Mouse (Mus musculus): ENCODE results near the gene Ttc27. TPM values are rescaled to one million over a fixed set of nuclear protein-coding genes. Genes with fewer than 3 reads are reported as not detected.

The Ttc27 gene
- polyA plus RNA-seq, 1 experiment from 2014 or later, result 27.1 TPM

DNA sequence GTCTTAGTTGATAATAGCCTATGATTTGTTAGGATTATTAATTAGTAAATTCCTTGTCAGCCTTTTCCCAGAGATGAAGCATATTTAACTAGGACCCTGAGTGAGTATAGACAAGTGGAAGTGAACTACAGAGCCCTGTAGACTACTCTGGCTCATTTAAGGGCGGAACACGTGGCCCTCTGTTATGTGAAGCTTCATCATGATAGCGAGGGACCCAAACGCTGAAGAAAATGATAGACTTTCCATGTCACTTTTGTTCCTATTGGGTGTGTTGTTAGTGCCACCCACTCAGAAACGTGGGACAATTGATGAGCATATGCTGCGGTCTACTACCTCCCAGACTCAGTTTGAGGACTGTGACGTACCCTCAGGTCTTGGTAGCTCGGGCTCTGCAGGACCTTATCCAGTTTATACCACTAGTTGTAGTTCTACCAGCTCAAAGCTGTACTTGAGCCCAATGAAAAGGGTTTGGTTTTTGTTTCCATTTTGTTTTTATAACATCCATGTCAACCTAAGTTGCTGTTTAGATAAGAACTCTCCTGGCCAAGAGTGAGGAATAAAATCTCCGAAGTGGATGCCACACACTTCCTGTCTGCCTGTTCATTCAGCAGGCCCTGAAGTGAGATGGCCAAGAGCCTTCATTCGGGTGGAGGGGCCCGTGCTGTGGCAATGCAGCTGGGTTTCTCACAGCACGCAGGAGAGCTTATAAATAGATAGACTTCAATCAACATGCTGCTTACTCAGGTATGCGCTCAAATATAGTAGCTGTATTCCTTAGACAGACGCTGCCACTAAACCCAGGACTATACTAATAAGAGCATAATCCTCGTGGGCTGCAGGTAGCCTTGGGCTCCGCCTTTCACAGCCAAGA lies 148.4 kb downstream of the Ttc27 start:
- 81% methylated on average over 16 of the region's 16 CpGs for WGBS
- Histone ChIP-seq H3K4me1 (replicated peaks) (peaks cover 80% of the 10 kb centered on the region), H3K27ac (peak overlapping the region; percentile 79), H3K4me3 (replicated peaks) (no peak overlapping the region), H3K9ac (replicated peaks) (no peak overlapping the region), H3K27me3 (no peaks in the 10 kb centered on the region), H3K4me2 (no peak overlapping the region), H3K36me3 (no peaks in the 10 kb centered on the region), H3K9me3 (no peaks in the 10 kb centered on the region)
- no peak for ATAC-seq (ENCODE audit: insufficient number of reproducible peaks, insufficient read depth, low FRiP score, low TSS enrichment, low read depth)

DNA sequence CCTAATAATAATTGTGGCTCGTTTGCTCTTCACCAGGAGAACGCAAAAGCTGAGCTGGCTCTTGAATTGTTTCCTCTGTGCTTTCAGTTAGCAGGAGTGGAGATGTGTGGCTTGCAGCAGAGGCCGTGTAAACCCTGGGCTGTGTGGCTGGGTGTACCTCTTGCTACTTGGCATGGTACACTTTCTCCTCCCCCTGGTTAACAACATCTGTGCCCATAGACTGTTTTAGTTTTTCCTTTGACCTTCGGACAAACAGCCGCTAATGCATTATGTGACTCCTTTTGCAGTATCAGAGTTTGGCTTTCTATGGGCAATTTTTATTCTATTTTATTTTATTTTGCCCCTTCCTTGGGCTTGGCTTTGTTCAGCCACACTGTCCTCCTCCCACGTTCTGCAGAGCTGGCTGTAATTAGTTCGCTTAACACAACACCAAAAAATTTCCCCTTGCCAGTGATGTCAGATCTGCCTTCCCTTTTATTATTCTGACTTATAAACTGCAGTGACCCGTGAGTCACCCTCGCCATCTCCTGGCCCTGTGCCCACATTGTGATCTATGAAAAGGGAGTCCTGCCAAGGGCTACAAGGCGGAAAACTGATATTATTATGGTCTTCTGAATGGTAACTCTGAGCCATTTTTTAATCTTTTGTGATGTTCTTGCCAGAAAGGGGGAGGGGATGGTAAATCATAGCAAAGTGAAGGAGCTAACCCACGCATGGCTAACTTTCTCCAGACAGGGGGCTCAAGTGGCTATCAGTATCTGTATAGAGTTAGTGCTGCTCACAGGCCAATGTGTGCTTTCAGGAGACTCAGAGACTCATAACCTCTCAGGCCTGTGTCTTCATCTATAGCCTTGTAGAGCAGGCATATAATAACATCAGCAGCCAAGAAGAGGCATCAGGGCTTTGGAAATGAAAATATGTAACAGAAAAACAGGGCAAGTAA lies 149.3 kb downstream of the Ttc27 start:
- no peaks in the 10 kb centered on the region for H3K27me3 ChIP-seq
- no peak overlapping the region for H3K4me3 ChIP-seq (replicated peaks)
- no peak overlapping the region for H3K4me2 ChIP-seq
- H3K4me1 ChIP-seq (replicated peaks), result peaks cover 81% of the 10 kb centered on the region
- ATAC-seq (ENCODE audit: insufficient number of reproducible peaks, insufficient read depth, low FRiP score, low TSS enrichment, low read depth), result no peak
- 49% methylated on average over 11 of the region's 11 CpGs for WGBS
- H3K36me3 ChIP-seq, result no peaks in the 10 kb centered on the region
- peak overlapping the region; percentile 79 for H3K27ac ChIP-seq
- no peaks in the 10 kb centered on the region for H3K9me3 ChIP-seq
- no peak overlapping the region for H3K9ac ChIP-seq (replicated peaks)

DNA sequence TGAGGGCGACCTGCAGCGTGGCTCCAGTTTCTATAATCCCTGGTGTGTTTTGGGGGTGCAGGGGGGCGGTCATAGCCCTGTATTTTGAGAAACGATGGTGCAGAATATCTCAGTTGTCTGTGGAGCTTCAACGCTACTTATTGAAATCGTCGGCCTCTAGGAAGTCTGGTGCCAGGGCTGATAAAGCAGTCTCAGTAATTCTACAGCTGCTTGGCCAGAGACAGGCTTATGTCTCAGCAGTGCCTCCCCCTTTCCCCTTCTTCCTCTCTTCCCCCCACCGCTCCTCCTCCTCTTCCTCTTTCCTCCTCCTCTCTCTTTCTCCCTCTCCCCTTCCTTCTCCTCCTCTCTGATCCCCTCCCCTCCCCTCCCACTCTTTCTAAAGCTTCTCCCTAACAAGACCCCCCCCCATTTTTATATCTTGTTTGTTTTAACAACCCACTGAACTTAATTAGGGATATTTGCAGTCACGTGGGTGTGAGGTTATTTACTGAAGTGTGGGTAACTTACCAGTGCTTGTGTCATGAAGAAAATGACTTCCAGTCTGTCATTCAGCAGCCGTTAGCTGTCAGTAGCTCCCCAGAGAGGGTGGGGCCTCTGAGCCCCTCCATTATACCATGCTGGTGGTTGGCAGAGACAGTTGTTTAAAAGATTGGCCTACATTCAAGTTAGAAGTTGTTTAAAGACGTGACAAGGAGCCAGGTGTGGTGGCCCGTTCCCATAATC lies 150.8 kb downstream of the Ttc27 start:
- WGBS, result 61% methylated on average over 12 of the region's 12 CpGs
- Histone ChIP-seq H3K9ac (replicated peaks) (no peak overlapping the region), H3K4me3 (replicated peaks) (no peak overlapping the region), H3K4me2 (no peak overlapping the region), H3K4me1 (replicated peaks) (peaks cover 66% of the 10 kb centered on the region), H3K27me3 (no peaks in the 10 kb centered on the region), H3K27ac (peak overlapping the region; percentile 79; the same call in 1 of the 2 replicates), H3K36me3 (no peaks in the 10 kb centered on the region), H3K9me3 (no peaks in the 10 kb centered on the region)
- no peak for ATAC-seq (ENCODE audit: insufficient number of reproducible peaks, insufficient read depth, low FRiP score, low TSS enrichment, low read depth)

DNA sequence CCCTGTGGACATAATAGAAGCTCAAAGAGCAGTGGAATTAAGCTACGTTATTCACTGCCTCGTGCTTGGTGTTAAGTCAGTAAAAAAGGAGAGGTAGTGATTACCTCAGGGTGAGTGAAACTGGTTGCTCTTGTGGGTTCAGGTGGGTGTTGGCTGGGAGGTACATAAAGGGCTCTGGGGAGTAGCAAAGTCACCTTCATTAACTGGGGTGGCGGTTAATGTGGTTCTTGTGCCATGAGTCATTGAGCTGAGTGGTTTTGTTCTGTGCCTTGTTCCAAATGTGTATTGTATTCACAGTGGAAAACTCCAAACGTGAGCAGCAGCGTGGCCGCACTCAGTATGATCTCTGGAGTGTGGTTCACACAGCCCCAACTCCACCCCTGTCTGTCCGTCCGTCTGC lies 152.0 kb downstream of the Ttc27 start:
- no peak overlapping the region for H3K4me3 ChIP-seq (replicated peaks)
- H3K4me1 ChIP-seq (replicated peaks), result peaks cover 59% of the 10 kb centered on the region
- H3K9me3 ChIP-seq, result no peaks in the 10 kb centered on the region
- no peaks in the 10 kb centered on the region for H3K36me3 ChIP-seq
- WGBS, result 61% methylated on average over 8 of the region's 8 CpGs
- no peak overlapping the region for H3K9ac ChIP-seq (replicated peaks)
- H3K27me3 ChIP-seq, result no peaks in the 10 kb centered on the region
- 0 out of 2 replicates have a peak, but pooled peaks have one; percentile 32 for ATAC-seq (ENCODE audit: insufficient number of reproducible peaks, insufficient read depth, low FRiP score, low TSS enrichment, low read depth)
- H3K4me2 ChIP-seq, result no peak overlapping the region
- H3K27ac ChIP-seq, result peak overlapping the region; percentile 76

DNA sequence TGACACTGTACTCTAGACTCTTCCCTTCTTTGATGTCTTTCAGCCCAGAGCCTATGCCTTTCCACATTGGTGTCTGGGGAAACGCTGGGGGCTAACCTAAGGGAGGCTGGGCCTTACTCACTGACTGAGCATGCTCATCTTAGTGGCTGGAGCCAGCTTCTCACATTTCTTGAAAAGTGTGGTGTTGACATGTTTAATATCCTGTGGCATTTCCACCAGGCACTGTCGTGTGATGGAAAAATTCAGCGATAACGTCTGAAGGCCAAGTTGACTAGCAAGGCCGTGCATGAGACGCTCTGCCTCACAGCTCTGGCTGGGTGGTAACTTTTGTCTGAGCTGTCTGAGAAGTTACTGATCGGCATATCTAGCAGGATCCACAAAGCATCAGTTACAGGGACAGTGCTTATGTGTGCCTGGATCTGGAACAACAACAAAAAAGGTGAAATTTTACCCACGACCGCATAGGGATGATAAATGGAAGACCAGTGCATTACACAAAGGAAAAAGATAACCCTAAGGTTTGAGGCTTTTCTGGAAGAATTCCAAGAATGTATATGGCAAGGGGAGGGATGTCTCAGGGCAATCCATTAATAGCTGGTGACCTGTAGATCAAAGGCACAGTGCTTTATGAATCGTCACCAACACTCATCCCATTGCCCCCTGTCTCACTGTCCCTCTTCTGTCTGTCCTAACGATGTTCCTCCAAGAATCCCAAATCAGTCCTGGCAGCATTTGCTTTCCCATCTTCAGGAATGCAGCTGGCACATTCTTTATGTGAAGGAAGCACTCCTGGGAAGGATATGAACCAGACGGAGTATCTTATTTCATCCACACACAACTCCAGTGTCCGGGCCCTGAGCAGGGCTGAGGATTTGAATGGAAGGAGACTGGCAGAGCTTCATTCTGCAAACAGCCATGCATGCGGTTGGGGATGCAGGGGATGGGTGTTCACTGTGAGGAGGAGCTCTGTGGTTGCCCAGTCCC lies 152.9 kb downstream of the Ttc27 start:
- ATAC-seq (ENCODE audit: insufficient number of reproducible peaks, insufficient read depth, low FRiP score, low TSS enrichment, low read depth), result no peak
- Histone ChIP-seq H3K4me2 (no peak overlapping the region), H3K9me3 (no peaks in the 10 kb centered on the region), H3K9ac (replicated peaks) (no peak overlapping the region), H3K4me1 (replicated peaks) (peaks cover 65% of the 10 kb centered on the region), H3K36me3 (no peaks in the 10 kb centered on the region), H3K27me3 (no peaks in the 10 kb centered on the region), H3K27ac (peak overlapping the region; percentile 76), H3K4me3 (replicated peaks) (no peak overlapping the region)
- WGBS, result 48% methylated on average over 14 of the region's 14 CpGs

DNA sequence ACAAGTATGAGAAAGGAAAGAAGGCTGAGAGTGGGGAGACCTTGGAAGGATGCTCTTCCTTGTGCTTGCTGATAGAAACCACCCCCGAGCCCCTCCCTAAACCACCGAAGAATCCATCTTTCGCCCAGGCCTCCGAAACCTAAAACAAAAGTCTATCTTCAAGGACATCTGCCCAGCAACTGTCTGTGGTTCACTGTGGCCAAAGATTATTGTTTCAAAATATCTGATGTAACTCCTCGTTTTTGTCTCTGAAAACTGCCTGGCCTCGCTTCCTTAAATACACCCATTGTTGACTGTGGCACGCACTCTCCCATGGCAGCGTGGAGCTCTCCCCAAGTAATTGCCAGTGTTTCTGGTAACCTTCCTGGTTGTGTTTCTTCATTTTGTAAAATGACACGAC lies 155.0 kb downstream of the Ttc27 start:
- Histone ChIP-seq H3K4me1 (replicated peaks) (peaks cover 46% of the 10 kb centered on the region), H3K27me3 (no peaks in the 10 kb centered on the region), H3K27ac (no peak overlapping the region), H3K9me3 (no peaks in the 10 kb centered on the region), H3K4me2 (no peak overlapping the region), H3K36me3 (no peaks in the 10 kb centered on the region), H3K4me3 (replicated peaks) (no peak overlapping the region), H3K9ac (replicated peaks) (no peak overlapping the region)
- 90% methylated on average over 9 of the region's 9 CpGs for WGBS
- no peak for ATAC-seq (ENCODE audit: insufficient number of reproducible peaks, insufficient read depth, low FRiP score, low TSS enrichment, low read depth)

DNA sequence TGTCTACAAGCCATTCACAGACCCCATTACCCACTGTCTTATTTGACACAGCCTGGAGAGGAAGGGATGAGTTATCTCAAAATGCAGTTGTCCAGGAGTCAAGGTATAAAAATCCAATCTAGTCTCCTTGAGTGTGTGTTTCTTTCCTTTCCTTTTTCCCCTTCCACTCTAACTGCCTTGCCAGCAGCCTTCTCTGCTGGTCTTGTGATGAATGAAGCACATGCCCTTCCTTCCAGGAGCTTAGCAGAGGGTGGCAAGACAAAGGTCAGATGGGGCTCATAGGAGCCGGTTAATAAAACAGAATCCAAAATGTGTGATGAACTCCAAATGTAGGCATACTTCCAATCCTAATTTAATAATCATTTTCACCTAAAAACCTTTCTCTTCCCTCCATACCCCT lies 156.2 kb downstream of the Ttc27 start:
- Histone ChIP-seq H3K4me2 (no peak overlapping the region), H3K27ac (no peak overlapping the region), H3K4me3 (replicated peaks) (no peak overlapping the region), H3K9ac (replicated peaks) (no peak overlapping the region), H3K9me3 (no peaks in the 10 kb centered on the region), H3K36me3 (no peaks in the 10 kb centered on the region), H3K4me1 (replicated peaks) (peaks cover 34% of the 10 kb centered on the region), H3K27me3 (no peaks in the 10 kb centered on the region)
- WGBS, result 81% methylated on average over 1 of the region's 1 CpGs
- ATAC-seq (ENCODE audit: insufficient number of reproducible peaks, insufficient read depth, low FRiP score, low TSS enrichment, low read depth), result no peak

DNA sequence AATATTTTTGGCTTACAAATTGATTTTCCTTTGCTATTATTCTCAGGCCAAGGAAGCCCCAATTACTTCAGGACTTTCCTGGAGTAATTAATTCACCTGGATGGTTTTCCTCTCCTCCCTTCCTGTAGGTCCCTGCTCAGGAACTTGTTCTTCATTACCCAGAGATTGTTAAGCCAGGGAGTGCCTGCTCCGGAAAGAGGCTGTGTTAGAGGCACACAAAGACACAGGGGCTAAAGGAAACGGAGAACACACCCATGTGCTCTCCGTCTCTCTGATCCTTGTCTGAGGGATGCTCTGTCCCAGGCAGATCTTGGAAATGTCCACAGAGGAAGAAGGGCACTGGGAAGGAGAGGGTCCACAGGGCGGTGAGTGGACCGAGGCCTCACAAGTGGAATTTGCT lies 158.2 kb downstream of the Ttc27 start:
- no peak overlapping the region for H3K9ac ChIP-seq (replicated peaks)
- no peak overlapping the region for H3K4me3 ChIP-seq (replicated peaks)
- no peaks in the 10 kb centered on the region for H3K27me3 ChIP-seq
- no peak overlapping the region for H3K4me2 ChIP-seq
- H3K27ac ChIP-seq, result no peak overlapping the region
- H3K36me3 ChIP-seq, result no peaks in the 10 kb centered on the region
- no peak for ATAC-seq (ENCODE audit: insufficient number of reproducible peaks, insufficient read depth, low FRiP score, low TSS enrichment, low read depth)
- H3K4me1 ChIP-seq (replicated peaks), result peaks cover 30% of the 10 kb centered on the region
- 87% methylated on average over 5 of the region's 5 CpGs for WGBS
- H3K9me3 ChIP-seq, result no peaks in the 10 kb centered on the region

DNA sequence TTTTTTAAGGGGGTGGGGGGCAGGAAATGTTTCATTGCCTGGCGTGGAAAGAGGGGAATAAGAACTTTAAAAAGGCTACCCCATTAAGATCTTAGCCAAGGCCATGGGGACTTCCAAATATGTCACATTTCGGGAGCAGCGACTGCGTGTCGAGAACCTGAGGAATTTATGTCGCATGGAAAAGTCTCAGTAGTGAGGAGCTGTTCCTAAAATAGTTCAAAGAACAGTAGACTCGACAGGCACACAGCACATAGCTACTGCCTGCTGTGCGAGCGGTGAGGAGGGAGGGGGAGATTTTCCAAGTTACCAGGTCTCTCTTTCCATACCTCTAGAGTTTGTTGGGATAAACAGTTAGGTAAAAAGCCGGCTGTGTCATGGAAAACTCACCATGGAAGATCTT lies 159.4 kb downstream of the Ttc27 start:
- H3K36me3 ChIP-seq, result no peaks in the 10 kb centered on the region
- no peaks in the 10 kb centered on the region for H3K9me3 ChIP-seq
- H3K27me3 ChIP-seq, result no peaks in the 10 kb centered on the region
- H3K9ac ChIP-seq (replicated peaks), result no peak overlapping the region
- H3K27ac ChIP-seq, result peak overlapping the region; percentile 23; the same call in 1 of the 2 replicates
- no peak overlapping the region for H3K4me3 ChIP-seq (replicated peaks)
- 57% methylated on average over 10 of the region's 10 CpGs for WGBS
- no peak for ATAC-seq (ENCODE audit: insufficient number of reproducible peaks, insufficient read depth, low FRiP score, low TSS enrichment, low read depth)
- peaks cover 22% of the 10 kb centered on the region for H3K4me1 ChIP-seq (replicated peaks)
- H3K4me2 ChIP-seq, result no peak overlapping the region

DNA sequence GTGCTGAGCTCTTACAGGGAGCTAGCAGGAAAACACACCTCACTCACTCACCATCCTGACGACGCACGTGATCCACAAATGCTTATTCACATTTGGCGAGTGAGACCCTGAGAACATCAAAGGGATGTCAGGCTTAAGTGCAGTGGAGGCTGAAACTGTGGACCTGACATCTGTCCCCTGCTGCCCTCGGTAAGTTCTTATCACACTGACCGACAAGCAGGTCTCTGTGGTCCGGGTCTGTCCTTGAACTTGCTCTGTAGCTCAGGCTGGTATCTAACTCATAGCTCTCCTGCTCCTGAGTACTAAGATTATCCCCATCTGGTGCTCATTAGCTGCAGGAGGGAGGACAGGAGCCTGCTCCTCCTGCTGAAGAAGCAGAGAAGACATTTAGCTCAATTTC lies 162.2 kb downstream of the Ttc27 start:
- H3K9me3 ChIP-seq, result no peaks in the 10 kb centered on the region
- no peak for ATAC-seq (ENCODE audit: insufficient number of reproducible peaks, insufficient read depth, low FRiP score, low TSS enrichment, low read depth)
- H3K36me3 ChIP-seq, result no peaks in the 10 kb centered on the region
- no peak overlapping the region for H3K4me2 ChIP-seq
- H3K4me1 ChIP-seq (replicated peaks), result peaks cover 22% of the 10 kb centered on the region
- WGBS, result 16% methylated on average over 7 of the region's 7 CpGs
- no peaks in the 10 kb centered on the region for H3K27me3 ChIP-seq
- no peak overlapping the region for H3K9ac ChIP-seq (replicated peaks)
- no peak overlapping the region for H3K27ac ChIP-seq
- no peak overlapping the region for H3K4me3 ChIP-seq (replicated peaks)
